Mouse (Mus musculus) lung, postnatal 0 days (tissue): ENCODE results near the gene Ptrh2.

ENCODE experiments used
- CTCF ChIP-seq: IDR thresholded peaks from 2 replicates; pipeline ENCODE4 v1.5.1; 2016; ENCODE audit warnings: antibody characterized with exemption, mild to moderate bottlenecking
- EP300 ChIP-seq: IDR thresholded peaks from 2 replicates; pipeline ENCODE4 v1.6.1; 2016; ENCODE audit warnings: antibody characterized with exemption, mild to moderate bottlenecking, control low read depth

- TF ChIP-seq CTCF (peak; percentile 83), EP300 (no peak)
These were observed 30.3 kb upstream of the Ptrh2 start for GRCm38 (mm10) chr11:86653446-86653845.
